Mouse (Mus musculus) ES-E14 (cell line): ENCODE data around the gene Susd2. TPM values are rescaled to one million over a fixed set of nuclear protein-coding genes. Genes with fewer than 3 reads are reported as not detected.
A peak's percentile ranks its signal among the peaks of the same experiment; 100 is the strongest.

ENCODE experiments used
- DNase-seq: peaks from one replicate; pipeline ENCODE4 v3.0.0-alpha.2; 2013; ENCODE audit warnings: low read depth, low spot score
- H3K27ac ChIP-seq: 2 replicates; pipeline ENCODE4 v1.5.1; 2012; ENCODE audit warnings: low read depth, mild to moderate bottlenecking, low read length, moderate library complexity, mixed read lengths; ENCODE audit not compliant: poor library complexity, insufficient read depth, severe bottlenecking
- H3K36me3 ChIP-seq: 2 replicates; pipeline ENCODE4 v1.6.1; 2012; ENCODE audit warnings: mild to moderate bottlenecking, low read length, moderate library complexity, mixed read lengths; ENCODE audit not compliant: control insufficient read depth, poor library complexity, insufficient read depth, severe bottlenecking
- H3K4me1 ChIP-seq, 2 experiments: fragments of 150-350 bp in 1 of 2; sonication (generic) in 1 of 2; 2 replicates each; pipeline ENCODE4 v1.6.1; 2012; ENCODE audit warnings: low read length in 2 of 2, mild to moderate bottlenecking in 1 of 2, mixed read lengths in 1 of 2; ENCODE audit not compliant: control insufficient read depth in 2 of 2, insufficient read depth in 2 of 2, poor library complexity in 1 of 2
- H3K4me3 ChIP-seq, 2 experiments: fragments of 150-350 bp in 1 of 2; sonication (generic) in 1 of 2; 2 replicates each; pipeline ENCODE4 v1.5.1; 2012; ENCODE audit warnings: low read length in 2 of 2, low read depth in 1 of 2, mild to moderate bottlenecking in 1 of 2, mixed read lengths in 1 of 2; ENCODE audit not compliant: insufficient read depth in 1 of 2, poor library complexity in 1 of 2, severe bottlenecking in 1 of 2
- H3K9ac ChIP-seq: 2 replicates; pipeline ENCODE4 v1.6.1; 2012; ENCODE audit warnings: low read depth, mild to moderate bottlenecking, low read length, mixed read lengths; ENCODE audit not compliant: poor library complexity, insufficient read depth, severe bottlenecking
- H3K9me3 ChIP-seq: fragments of 150-350 bp; sonication (generic); 2 replicates; pipeline ENCODE4 v1.6.1; 2012; ENCODE audit warnings: low read depth, mild to moderate bottlenecking, low read length; ENCODE audit not compliant: control insufficient read depth, insufficient read depth
- CHD2 ChIP-seq: IDR thresholded peaks from 2 replicates; pipeline ENCODE4 v1.6.1; 2014; ENCODE audit warnings: mild to moderate bottlenecking, low read depth, low read length, inconsistent platforms
- HCFC1 ChIP-seq: IDR thresholded peaks from 2 replicates; pipeline ENCODE4 v1.6.1; 2012; ENCODE audit warnings: low read length, inconsistent platforms, borderline replicate concordance; ENCODE audit not compliant: insufficient read depth
- MAFK ChIP-seq: IDR thresholded peaks from 2 replicates; pipeline ENCODE4 v1.6.1; 2014; ENCODE audit warnings: mild to moderate bottlenecking, low read depth, low read length, inconsistent platforms; ENCODE audit not compliant: insufficient read depth
- ZC3H11A ChIP-seq: IDR thresholded peaks from 2 replicates; pipeline ENCODE4 v1.6.1; 2012; ENCODE audit warnings: low read depth, mild to moderate bottlenecking, inconsistent platforms, low read length, borderline replicate concordance
- ZNF384 ChIP-seq: IDR thresholded peaks from 2 replicates; pipeline ENCODE4 v1.6.1; 2012; ENCODE audit warnings: low read depth, low read length, inconsistent platforms
- in situ Hi-C, 2 experiments: fragments of 600-800 bp; cut with MboI; formaldehyde crosslinking; loops; one replicate each; pipeline ENCODE4 v1.15.1; 2025; ENCODE audit warnings: low sequenced_read_pairs in 2 of 2, inconsistent platforms in 1 of 2; ENCODE audit not compliant: unreplicated experiment in 2 of 2
- total RNA-seq: library from RNA; depleted of rRNA; stranded (reverse); fragments of 300-350 nt; gene quantifications from 2 replicates; pipeline ENCODE4 v1.2.3, GENCODE M21; 2012

Gene Susd2
- total RNA-seq, 1 experiment = 10.4 TPM

DNA sequence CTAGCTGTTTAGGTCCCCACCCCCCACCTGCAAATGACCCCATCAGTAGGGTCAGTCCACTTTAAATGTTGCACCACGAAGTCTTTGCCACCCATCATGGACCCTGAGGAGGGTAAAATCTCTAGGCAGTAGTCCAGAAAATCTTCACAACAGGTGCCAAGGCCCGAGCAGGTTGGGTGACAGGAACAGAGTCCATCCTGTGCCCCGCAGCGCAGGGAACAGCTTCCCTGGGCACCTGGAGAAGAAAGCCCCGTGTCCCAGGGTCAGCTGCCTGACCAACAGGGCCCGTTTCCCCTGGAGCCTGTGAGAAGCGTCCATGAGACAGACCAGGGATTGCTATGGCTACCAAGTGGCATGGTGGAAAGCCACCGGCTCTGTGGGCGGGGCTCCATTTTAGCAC lies 1.4 kb downstream of the Susd2 start:
- H3K27ac ChIP-seq = no peak overlapping the region
- in situ Hi-C loops = no loop called here

DNA sequence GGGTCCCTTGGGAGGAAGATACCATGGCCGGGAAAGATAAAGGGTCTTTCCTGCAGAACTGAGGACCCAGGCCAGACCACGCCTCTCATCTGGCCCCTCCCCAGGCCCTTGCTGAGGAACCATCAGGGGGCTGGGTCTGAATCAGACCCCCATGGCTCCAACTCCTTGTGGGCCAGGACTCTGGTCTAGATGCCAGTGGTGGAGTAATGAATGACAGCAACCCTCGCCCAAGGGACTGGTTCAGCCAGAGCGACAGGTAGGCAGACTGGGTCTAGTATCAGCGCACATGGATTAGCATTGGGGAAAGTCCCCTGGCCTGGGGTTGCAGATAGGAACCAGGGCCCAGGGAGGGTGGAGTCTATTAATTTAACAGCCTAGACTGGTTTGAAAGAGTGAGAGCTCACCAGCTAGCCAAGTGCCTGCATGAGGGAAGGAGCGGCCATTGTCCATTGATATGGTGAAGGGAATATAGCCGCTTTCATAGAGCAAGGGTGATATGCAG lies 2.0 kb downstream of the Susd2 start:
- DNase-seq = no peak
- Histone ChIP-seq H3K4me3 (no peak overlapping the region), H3K9ac (no peak overlapping the region), H3K36me3 (peaks cover 3% of the 10 kb centered on the region; the same call in 1 of the 2 replicates), H3K4me1 (peaks cover 0 to 43% of the 10 kb centered on the region in 2 experiments; a peak in 3 of 4 replicates), H3K27ac (no peak overlapping the region), H3K9me3 (no peaks in the 10 kb centered on the region)
- TF ChIP-seq MAFK = no peak
- TF ChIP-seq ZC3H11A = no peak
- no peak for TF ChIP-seq HCFC1
- no peak for TF ChIP-seq CHD2
- no peak for TF ChIP-seq ZNF384
- in situ Hi-C loops = no loop called here

More for the DNA sequence above, 1.4 kb downstream of the Susd2 start:
- Histone ChIP-seq H3K9me3 (no peaks in the 10 kb centered on the region), H3K36me3 (peaks cover 7% of the 10 kb centered on the region; the same call in 1 of the 2 replicates), H3K9ac (no peak overlapping the region), H3K4me3 (no peak overlapping the region; a peak in 1 of 4 replicates), H3K4me1 (peaks cover 0 to 37% of the 10 kb centered on the region in 2 experiments; a peak in 3 of 4 replicates)
- no peak for DNase-seq
- TF ChIP-seq MAFK (no peak), ZNF384 (no peak), HCFC1 (no peak), CHD2 (no peak), ZC3H11A (no peak)

DNA sequence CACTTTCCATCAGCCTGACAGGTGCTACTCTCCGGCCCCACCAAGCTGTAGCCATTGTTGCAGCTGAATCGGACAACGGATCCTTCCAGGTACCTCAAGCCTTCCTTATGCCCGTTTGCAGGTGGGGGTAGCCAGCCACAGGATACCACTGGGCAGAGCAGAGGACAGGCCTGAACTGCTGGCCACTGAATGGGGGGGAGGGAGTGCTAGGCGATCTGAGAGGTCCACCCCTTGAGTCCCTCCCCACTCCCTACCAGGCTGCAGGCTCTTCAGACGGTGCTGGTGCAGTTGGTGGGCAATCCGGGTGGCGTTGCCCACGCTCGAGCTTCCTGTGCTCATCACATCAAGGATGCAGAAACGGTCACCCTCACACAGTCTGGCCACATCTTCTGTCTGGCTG lies 6.1 kb downstream of the Susd2 start:
- TF ChIP-seq HCFC1 (no peak), MAFK (no peak), ZC3H11A (no peak), CHD2 (no peak)
- peaks cover 3 to 37% of the 10 kb centered on the region in 2 experiments for H3K4me1 ChIP-seq
- no peak overlapping the region for H3K9ac ChIP-seq
- H3K4me3 ChIP-seq = no peak overlapping the region
- DNase-seq = no peak
- H3K36me3 ChIP-seq = peaks cover 3% of the 10 kb centered on the region; the same call in 1 of the 2 replicates
- no peaks in the 10 kb centered on the region for H3K9me3 ChIP-seq
- H3K27ac ChIP-seq = no peak overlapping the region
- in situ Hi-C loops = no loop called here

DNA sequence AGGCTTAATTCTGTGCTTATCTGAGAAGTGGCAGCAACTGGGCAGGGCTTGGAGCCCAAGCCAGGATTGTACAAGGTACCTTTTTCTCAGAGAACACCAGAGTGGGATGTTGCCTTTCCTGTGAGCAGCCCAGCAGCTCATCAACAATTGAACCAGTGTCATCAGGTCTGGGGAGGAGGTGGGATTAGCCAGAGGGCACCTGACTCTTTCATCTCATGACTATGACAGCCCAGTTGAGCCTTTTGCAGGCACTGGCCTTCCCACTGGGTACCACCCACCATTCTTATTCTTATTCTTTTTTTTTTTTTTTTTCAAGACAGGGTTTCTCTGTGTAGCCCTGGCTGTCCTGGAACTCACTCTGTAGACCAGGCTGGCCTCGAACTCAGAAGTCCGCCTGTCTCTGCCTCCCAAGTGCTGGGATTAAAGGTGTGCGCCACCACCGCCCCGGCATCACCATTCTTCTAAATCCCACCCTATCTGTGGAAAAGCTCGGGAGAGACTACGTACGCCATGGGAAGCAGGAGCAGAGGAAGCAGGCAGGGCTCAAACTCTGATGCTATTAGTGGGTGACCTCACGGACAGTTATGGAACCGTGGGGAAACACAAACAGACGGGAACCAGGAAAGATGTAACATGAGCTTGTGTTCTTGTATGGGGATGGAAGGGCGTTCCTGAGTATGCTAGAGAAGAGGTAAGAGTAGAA lies 7.6 kb downstream of the Susd2 start:
- H3K27ac ChIP-seq = peak overlapping the region; percentile 50; the same call in 1 of the 2 replicates
- no peaks in the 10 kb centered on the region for H3K9me3 ChIP-seq
- in situ Hi-C loops = no loop called here
- no peak overlapping the region for H3K4me3 ChIP-seq
- no peak for TF ChIP-seq HCFC1
- no peak for TF ChIP-seq MAFK
- peak; percentile 83 for TF ChIP-seq ZNF384
- DNase-seq = peak; percentile 54
- H3K4me1 ChIP-seq = peaks cover 3 to 27% of the 10 kb centered on the region in 2 experiments; a peak in 3 of 4 replicates
- H3K36me3 ChIP-seq = peaks cover 3% of the 10 kb centered on the region; the same call in 1 of the 2 replicates
- no peak overlapping the region for H3K9ac ChIP-seq

DNA sequence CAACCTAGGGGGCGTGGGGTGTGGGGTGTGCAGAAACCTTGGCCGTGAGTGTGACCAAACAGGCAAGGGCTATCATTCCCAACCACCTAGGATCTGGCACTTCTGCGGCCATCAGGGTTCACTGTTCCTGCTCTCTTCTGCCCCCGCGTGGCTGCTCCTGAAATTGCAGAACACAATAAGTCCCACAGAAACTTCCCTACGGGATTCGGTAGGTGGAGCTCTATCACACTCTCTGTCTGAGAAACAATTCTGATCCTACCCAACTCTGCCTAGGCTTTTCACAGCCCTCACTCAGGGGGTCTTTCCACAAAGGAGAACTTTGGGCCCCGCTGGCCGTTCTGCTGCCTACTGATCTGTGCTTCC lies 8.1 kb downstream of the Susd2 start:
- DNase-seq = peak; percentile 93
- Histone ChIP-seq H3K9ac (no peak overlapping the region), H3K36me3 (peaks cover 3% of the 10 kb centered on the region; the same call in 1 of the 2 replicates), H3K4me3 (peak overlapping the region; percentile 11 to 14; a peak in 3 of 4 replicates), H3K4me1 (peaks cover 3 to 27% of the 10 kb centered on the region in 2 experiments; a peak in 3 of 4 replicates), H3K27ac (peak overlapping the region; percentile 50; the same call in 1 of the 2 replicates), H3K9me3 (no peaks in the 10 kb centered on the region)
- in situ Hi-C loops = no loop called here
- peak; percentile 72; the same call in 1 of the 2 replicates for TF ChIP-seq HCFC1
- TF ChIP-seq ZNF384 = 0 out of 2 replicates have a peak, but pooled peaks have one; percentile 38
- TF ChIP-seq ZC3H11A = peak; percentile 72
- TF ChIP-seq CHD2 = no peak
- no peak for TF ChIP-seq MAFK
